Mouse (Mus musculus): Measurements from ENCODE around the gene Il1f8.

DNA sequence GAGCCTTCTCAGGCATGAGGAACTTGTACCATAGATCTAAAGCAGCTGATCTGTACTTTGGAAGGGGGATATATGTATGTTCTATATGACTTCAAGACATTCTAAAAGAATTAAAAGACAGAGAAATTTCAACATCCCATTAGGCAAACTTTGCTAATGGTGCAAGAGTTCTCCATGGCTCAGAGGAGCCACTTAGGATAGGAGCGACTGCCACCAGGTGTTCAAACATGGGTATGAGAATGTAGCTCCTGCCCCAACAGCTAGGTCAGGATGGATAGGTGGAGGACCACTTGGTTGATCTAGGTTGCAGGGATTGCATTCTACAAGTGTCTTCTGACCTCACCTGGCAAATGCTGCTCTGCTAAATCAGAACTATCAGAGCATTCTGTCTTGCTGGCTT is 35.2 kb downstream of the Il1f8 start:
- no peak for TF ChIP-seq CTCF (IDR thresholded peaks at IDR 0.05; ENCODE audit: low read depth, low read length)
- TF ChIP-seq POLR2AphosphoS5 (IDR thresholded peaks at IDR 0.05; ENCODE audit: insufficient replicate concordance, low read depth, low read length) = no peak
- no peak for TF ChIP-seq GATA1 (IDR thresholded peaks at IDR 0.05; ENCODE audit: borderline replicate concordance, low read length)
- no peak for TF ChIP-seq TAL1 (conservative IDR thresholded peaks at IDR 0.05; ENCODE audit: low read depth, low read length)
